Mouse (Mus musculus) heart, embryonic 16.5 days (tissue): ENCODE results near the gene Olfr1160. TPM values are rescaled to one million over a fixed set of nuclear protein-coding genes. Genes with fewer than 3 reads are reported as not detected.

Experiments used
- polyA plus RNA-seq: library from polyadenylated mRNA; unstranded; fragments of >200 nt; fragmentation: Nextera tagmentation; extraction: Ambion mirVana; gene quantifications from 2 replicates; pipeline ENCODE4 v1.2.1, GENCODE M21; 2015

The Olfr1160 gene
- polyA plus RNA-seq, 1 experiment from 2014 or later = not detected

Other genes starting within 250 kb of the Olfr1160 start
- not detected in 2 replicates for gene Olfr152, start 228.8 kb downstream of the Olfr1160 start, polyA plus RNA-seq
- not detected in 2 replicates for gene Olfr1143, start 207.7 kb downstream of the Olfr1160 start, polyA plus RNA-seq
- gene Olfr1145, start 198.4 kb downstream of the Olfr1160 start, polyA plus RNA-seq = not detected in 2 replicates
- gene Olfr1148, start 177.7 kb downstream of the Olfr1160 start, polyA plus RNA-seq = not detected in 2 replicates
- gene Olfr1150-ps1, start 164.3 kb downstream of the Olfr1160 start, polyA plus RNA-seq = not detected in 2 replicates
- gene Olfr1151, start 152.4 kb downstream of the Olfr1160 start, polyA plus RNA-seq = not detected in 2 replicates
- gene Olfr1152, start 141.8 kb downstream of the Olfr1160 start, polyA plus RNA-seq = not detected in 2 replicates
- gene Olfr1153, start 113.3 kb downstream of the Olfr1160 start, polyA plus RNA-seq = not detected in 2 replicates
- not detected in 2 replicates for gene Olfr1154, start 103.1 kb downstream of the Olfr1160 start, polyA plus RNA-seq
- not detected in 2 replicates for gene Olfr1155, start 63.1 kb downstream of the Olfr1160 start, polyA plus RNA-seq
- not detected in 2 replicates for gene Olfr1156, start 55.2 kb downstream of the Olfr1160 start, polyA plus RNA-seq
- gene Olfr1157, start 40.0 kb downstream of the Olfr1160 start, polyA plus RNA-seq = not detected in 2 replicates
- not detected in 2 replicates for gene Olfr74, start 33.6 kb downstream of the Olfr1160 start, polyA plus RNA-seq
- gene Olfr1158, start 18.2 kb downstream of the Olfr1160 start, polyA plus RNA-seq = not detected in 2 replicates
- gene Olfr1161, start 14.5 kb upstream of the Olfr1160 start, polyA plus RNA-seq = not detected in 2 replicates
- not detected in 2 replicates for gene Olfr73, start 29.4 kb upstream of the Olfr1160 start, polyA plus RNA-seq
- not detected in 2 replicates for gene Olfr1162, start 42.9 kb upstream of the Olfr1160 start, polyA plus RNA-seq
- not detected in 2 replicates for gene Olfr1163, start 63.6 kb upstream of the Olfr1160 start, polyA plus RNA-seq
- gene Olfr1164, start 85.7 kb upstream of the Olfr1160 start, polyA plus RNA-seq = not detected in 2 replicates
- not detected in 2 replicates for gene Olfr1166, start 120.0 kb upstream of the Olfr1160 start, polyA plus RNA-seq
- gene Olfr1167, start 146.9 kb upstream of the Olfr1160 start, polyA plus RNA-seq = not detected in 2 replicates
- not detected in 2 replicates for gene Olfr1168, start 173.6 kb upstream of the Olfr1160 start, polyA plus RNA-seq
- not detected in 2 replicates for gene Olfr1170, start 220.1 kb upstream of the Olfr1160 start, polyA plus RNA-seq